Mouse (Mus musculus) CH12.LX (cell line): ENCODE data around the gene Pou2f1. TPM values are rescaled to one million over a fixed set of nuclear protein-coding genes. Genes with fewer than 3 reads are reported as not detected.

Experiments
- DNase-seq: peaks from one replicate; pipeline ENCODE4 v3.0.0-alpha.2; 2013; ENCODE audit errors: extremely low read depth
- H3K27ac ChIP-seq: 2 replicates; pipeline ENCODE4 v1.5.1; 2012; ENCODE audit warnings: low read depth, mild to moderate bottlenecking, control low read depth, moderate library complexity; ENCODE audit not compliant: insufficient read depth
- H3K27me3 ChIP-seq: replicated peaks from 2 replicates; pipeline ENCODE3; 2012; ENCODE audit warnings: inconsistent platforms
- H3K36me3 ChIP-seq, 2 experiments: replicated peaks in 1 of 2; 2 replicates each; pipeline versions ENCODE3 to v1.6.1; 2012; ENCODE audit warnings: inconsistent platforms in 1 of 2, low read length in 1 of 2, mild to moderate bottlenecking in 1 of 2, mixed read lengths in 1 of 2, moderate library complexity in 1 of 2; ENCODE audit not compliant: control insufficient read depth in 1 of 2, insufficient read depth in 1 of 2
- H3K4me1 ChIP-seq, 2 experiments: 2 replicates each; pipeline ENCODE4 v1.6.1; 2012; ENCODE audit warnings: inconsistent platforms in 1 of 2, moderate library complexity in 1 of 2; ENCODE audit not compliant: insufficient read depth in 2 of 2, control insufficient read depth in 1 of 2
- H3K4me2 ChIP-seq: 2 replicates; pipeline ENCODE4 v1.6.1; 2012; ENCODE audit warnings: low read depth, mild to moderate bottlenecking, control low read depth; ENCODE audit not compliant: poor library complexity, insufficient read depth, severe bottlenecking
- H3K4me3 ChIP-seq, 3 experiments: fragments of 150-350 bp in 1 of 3; sonication (generic) in 1 of 3; replicated peaks in 1 of 3; 2 replicates each; pipeline versions ENCODE3 to v1.5.1; 2011 to 2012; ENCODE audit warnings: low read depth in 2 of 3, low read length in 2 of 3, mild to moderate bottlenecking in 2 of 3, moderate library complexity in 2 of 3, control low read depth in 1 of 3, improper control_type of control experiment in 1 of 3, inconsistent platforms in 1 of 3, mixed read lengths in 1 of 3; ENCODE audit not compliant: poor library complexity in 1 of 3
- H3K79me2 ChIP-seq: replicated peaks from 2 replicates; pipeline ENCODE4 v1.6.1; 2012; ENCODE audit warnings: mild to moderate bottlenecking, moderate library complexity; ENCODE audit not compliant: control insufficient read depth, poor library complexity, insufficient read depth, severe bottlenecking; ENCODE audit errors: extremely low read depth
- H3K9ac ChIP-seq: 2 replicates; pipeline ENCODE4 v1.6.1; 2012; ENCODE audit warnings: low read depth, mild to moderate bottlenecking, control low read depth, moderate library complexity; ENCODE audit not compliant: insufficient read depth
- H3K9me3 ChIP-seq: replicated peaks from 2 replicates; pipeline ENCODE3; 2012; ENCODE audit warnings: low read length, inconsistent platforms, mixed read lengths
- BHLHE40 ChIP-seq: IDR thresholded peaks from 2 replicates; pipeline ENCODE4 v1.6.1; 2011; ENCODE audit warnings: mild to moderate bottlenecking, low read depth, low read length, improper control_type of control experiment
- CHD1 ChIP-seq: IDR thresholded peaks from 2 replicates; pipeline ENCODE4 v1.6.1; 2012; ENCODE audit warnings: low read depth, low read length, improper control_type of control experiment, inconsistent platforms
- CTCF ChIP-seq, 2 experiments: IDR thresholded peaks in 1 of 2; conservative IDR thresholded peaks in 1 of 2; 2 replicates each; pipeline ENCODE4 v1.5.1; 2011 to 2012; ENCODE audit warnings: low read depth in 2 of 2, low read length in 2 of 2, improper control_type of control experiment in 1 of 2, inconsistent platforms in 1 of 2, mild to moderate bottlenecking in 1 of 2, moderate library complexity in 1 of 2
- ELF1 ChIP-seq: IDR thresholded peaks from 2 replicates; pipeline ENCODE4 v1.6.1; 2014; ENCODE audit warnings: low read depth, mild to moderate bottlenecking, inconsistent platforms, low read length, improper control_type of control experiment
- GABPA ChIP-seq: IDR thresholded peaks from 2 replicates; pipeline ENCODE4 v1.6.1; 2012; ENCODE audit warnings: low read depth, low read length, improper control_type of control experiment, inconsistent platforms; ENCODE audit not compliant: insufficient replicate concordance
- IRF4 ChIP-seq: IDR thresholded peaks from 2 replicates; pipeline ENCODE4 v1.6.1; 2014; ENCODE audit warnings: low read depth, mild to moderate bottlenecking, inconsistent platforms, low read length, improper control_type of control experiment
- JUND ChIP-seq: conservative IDR thresholded peaks from 2 replicates; pipeline ENCODE4 v1.6.1; 2011; ENCODE audit warnings: low read depth, low read length, improper control_type of control experiment
- KAT2A ChIP-seq: IDR thresholded peaks from 2 replicates; pipeline ENCODE4 v1.6.1; 2012; ENCODE audit warnings: low read length, improper control_type of control experiment, inconsistent platforms; ENCODE audit not compliant: insufficient replicate concordance
- MAX ChIP-seq: IDR thresholded peaks from 2 replicates; pipeline ENCODE4 v1.6.1; 2011; ENCODE audit warnings: low read length, improper control_type of control experiment
- MAZ ChIP-seq: IDR thresholded peaks from 2 replicates; pipeline ENCODE4 v1.6.1; 2012; ENCODE audit warnings: low read depth, mild to moderate bottlenecking, inconsistent platforms, low read length, improper control_type of control experiment, moderate library complexity
- MEF2A ChIP-seq: IDR thresholded peaks from 2 replicates; pipeline ENCODE4 v1.6.1; 2014; ENCODE audit warnings: low read depth, mild to moderate bottlenecking, inconsistent platforms, low read length, improper control_type of control experiment, borderline replicate concordance
- MXI1 ChIP-seq: IDR thresholded peaks from 2 replicates; pipeline ENCODE4 v1.6.1; 2011; ENCODE audit warnings: mild to moderate bottlenecking, low read depth, low read length, improper control_type of control experiment
- NELFE ChIP-seq: IDR thresholded peaks from 2 replicates; pipeline ENCODE4 v1.6.1; 2011; ENCODE audit warnings: low read depth, low read length, improper control_type of control experiment
- PAX5 ChIP-seq: IDR thresholded peaks from 2 replicates; pipeline ENCODE4 v1.6.1; 2012; ENCODE audit warnings: low read length, inconsistent platforms, mixed read lengths
- POLR2A ChIP-seq: IDR thresholded peaks from 2 replicates; pipeline ENCODE4 v1.6.1; 2011; ENCODE audit warnings: low read depth, mild to moderate bottlenecking, improper control_type of control experiment, low read length
- POLR2AphosphoS2 ChIP-seq: IDR thresholded peaks from 2 replicates; pipeline ENCODE4 v1.6.1; 2011; ENCODE audit warnings: low read depth, low read length, improper control_type of control experiment
- RCOR1 ChIP-seq: conservative IDR thresholded peaks from 2 replicates; pipeline ENCODE4 v1.6.1; 2012; ENCODE audit warnings: low read depth, mild to moderate bottlenecking, inconsistent platforms, low read length, improper control_type of control experiment
- UBTF ChIP-seq: IDR thresholded peaks from 2 replicates; pipeline ENCODE4 v1.6.1; 2012; ENCODE audit warnings: low read depth, mild to moderate bottlenecking, inconsistent platforms, low read length, improper control_type of control experiment, moderate library complexity
- USF1 ChIP-seq: IDR thresholded peaks from 2 replicates; pipeline ENCODE4 v1.6.1; 2014; ENCODE audit warnings: low read depth, mild to moderate bottlenecking, inconsistent platforms, low read length, improper control_type of control experiment
- ZMIZ1 ChIP-seq: IDR thresholded peaks from 2 replicates; pipeline ENCODE4 v1.6.1; 2012; ENCODE audit warnings: low read depth, mild to moderate bottlenecking, inconsistent platforms, low read length, improper control_type of control experiment
- ZNF384 ChIP-seq: IDR thresholded peaks from 2 replicates; pipeline ENCODE4 v1.6.1; 2012; ENCODE audit warnings: low read depth, low read length, improper control_type of control experiment, inconsistent platforms
- dilution Hi-C: fragments of 300-500 bp; cut with MboI; formaldehyde crosslinking; loops from 2 replicates; pipeline ENCODE4 v1.14.3; 2020; ENCODE audit warnings: low sequenced_read_pairs; ENCODE audit not compliant: extremely low pct_unique_long_range_greater_than_20kb, extremely low pct_ligation_motif_present
- in situ Hi-C: fragments of 300-500 bp; cut with MboI; formaldehyde crosslinking; loops from 3 replicates; pipeline ENCODE4 v1.14.3; 2019; ENCODE audit warnings: low sequenced_read_pairs, low pct_ligation_motif_present, low pct_unique_long_range_greater_than_20kb, mixed read lengths
- polyA plus RNA-seq: library from polyadenylated mRNA; unstranded; fragments of >175 nt; gene quantifications from 2 replicates; pipeline ENCODE4 v1.2.1, GENCODE M21; 2012; ENCODE audit warnings: low read depth; ENCODE audit not compliant: insufficient read length
- total RNA-seq, 2 experiments: library from RNA; depleted of rRNA; stranded (reverse); fragments of 300-350 nt in 1 of 2; fragments of >200 nt in 1 of 2; gene quantifications; 2 replicates each; pipeline ENCODE4 v1.2.3; 2012 to 2014

Pou2f1 gene
- total and polyA plus RNA-seq, 3 experiments, result 6.4 to 18.3 (median 7.4) TPM

DNA sequence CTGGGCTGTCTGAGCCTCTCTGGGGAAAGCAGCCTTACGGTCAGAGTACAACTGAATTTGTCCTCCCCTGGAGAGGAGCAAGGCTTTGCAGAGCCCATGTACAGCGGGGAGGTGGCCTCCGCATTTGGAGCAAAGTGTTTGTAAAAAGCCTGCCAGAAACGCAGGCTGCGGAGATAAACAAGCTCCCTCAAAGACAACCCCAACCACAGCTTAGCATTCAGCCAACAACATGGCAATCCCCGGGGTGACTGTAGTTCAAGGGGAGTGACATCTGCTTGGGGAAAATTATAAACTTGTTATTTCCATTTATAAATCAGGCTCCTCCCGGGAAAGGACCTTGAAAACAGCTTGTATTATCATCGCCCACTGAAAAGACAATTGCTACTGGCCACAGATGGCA is 164.9 kb downstream of the Pou2f1 start:
- TF ChIP-seq USF1 (no peak), GABPA (no peak), CTCF (conservative IDR thresholded peaks at IDR 0.05 in 1 of 2, IDR thresholded peaks at IDR 0.05 in 1 of 2; ENCODE audit: low read depth in 2 of 2, low read length in 2 of 2) (no peak), BHLHE40 (no peak), MXI1 (no peak), CHD1 (no peak), MEF2A (no peak), ELF1 (no peak), MAZ (no peak), JUND (no peak), PAX5 (no peak), NELFE (no peak), POLR2AphosphoS2 (no peak), MAX (no peak), IRF4 (no peak), ZMIZ1 (no peak), KAT2A (no peak), POLR2A (no peak)
- H3K36me3 ChIP-seq, result no peaks in the 10 kb centered on the region
- peaks cover 2% of the 10 kb centered on the region for H3K27me3 ChIP-seq
- H3K4me3 ChIP-seq, result no peak overlapping the region
- no peak for DNase-seq
- H3K4me1 ChIP-seq, result no peaks in the 10 kb centered on the region
- H3K27ac ChIP-seq, result no peak overlapping the region
- no peak overlapping the region for H3K9ac ChIP-seq
- in situ Hi-C loops, result no loop called here
- no peaks in the 10 kb centered on the region for H3K79me2 ChIP-seq
- no peak overlapping the region for H3K4me2 ChIP-seq
- no peaks in the 10 kb centered on the region for H3K9me3 ChIP-seq
- dilution Hi-C loops, result no loop called here

DNA sequence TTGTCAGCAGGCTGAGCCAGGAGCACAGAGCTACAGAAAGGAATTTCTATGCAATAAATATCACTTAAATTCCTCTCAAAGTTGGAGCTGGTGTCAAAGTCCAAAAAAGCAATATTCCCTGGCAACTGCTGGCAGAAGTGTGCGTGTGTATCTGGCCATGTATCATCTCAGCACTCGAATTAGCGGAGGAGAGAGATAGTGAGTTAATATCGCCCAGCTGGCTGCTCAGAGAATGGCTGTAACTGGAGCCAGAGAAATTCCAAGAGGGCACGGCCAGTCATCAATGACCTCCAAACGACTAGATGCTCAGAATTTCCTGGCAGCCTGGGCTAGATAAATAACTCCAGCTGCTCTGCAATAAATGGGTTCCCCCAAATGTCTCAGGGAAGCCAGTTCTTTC is 166.0 kb downstream of the Pou2f1 start:
- Histone ChIP-seq H3K27ac (no peak overlapping the region), H3K4me1 (no peaks in the 10 kb centered on the region), H3K36me3 (no peaks in the 10 kb centered on the region), H3K27me3 (peaks cover 2% of the 10 kb centered on the region), H3K9me3 (no peaks in the 10 kb centered on the region), H3K9ac (no peak overlapping the region), H3K79me2 (no peaks in the 10 kb centered on the region), H3K4me3 (no peak overlapping the region), H3K4me2 (no peak overlapping the region)
- dilution Hi-C loops, result no loop called here
- no peak for DNase-seq
- no peak for TF ChIP-seq UBTF
- no peak for TF ChIP-seq RCOR1
- no peak for TF ChIP-seq ZNF384
- TF ChIP-seq IRF4, result no peak
- in situ Hi-C loops, result no loop called here
